Mouse (Mus musculus) layer of hippocampus, adult 2 months (tissue): ENCODE data around the gene Twnk. TPM values are rescaled to one million over a fixed set of nuclear protein-coding genes. Genes with fewer than 3 reads are reported as not detected.

Source experiments
- DNase-seq, 2 experiments: peaks; one replicate each; pipeline ENCODE4 v3.0.0; 2022; ENCODE audit warnings: low spot score in 2 of 2
- H3K27ac ChIP-seq: fragments of 200-600 bp; 2 replicates; pipeline ENCODE4 v1.8.1; 2022
- H3K4me3 ChIP-seq: fragments of 200-600 bp; 2 replicates; pipeline ENCODE4 v1.8.1; 2022; ENCODE audit warnings: mild to moderate bottlenecking
- CTCF ChIP-seq: fragments of 200-600 bp; conservative IDR thresholded peaks from 2 replicates; pipeline ENCODE4 v1.8.1; 2022; ENCODE audit warnings: antibody characterized with exemption, mild to moderate bottlenecking, moderate library complexity
- long read RNA-seq, 2 experiments: library from polyadenylated mRNA; stranded (forward); transcript quantifications; one replicate each; pipeline ENCODE4 v2.0.0; 2021; ENCODE audit warnings: borderline mapping rate in 2 of 2
- total RNA-seq, 2 experiments: library from RNA; stranded (reverse); gene quantifications; 2 replicates each; pipeline ENCODE4 v1.2.3; 2021

The Twnk gene
- 10 to 100 TPM; 14.7 to 15.3 TPM for total RNA-seq
- long read RNA-seq, experiment 1, transcript Twnk-201 (5 exons, 3,488 nt) = major isoform, 5 of 43 reads
- long read RNA-seq, experiment 1, partial matches to known transcripts = 3 of 43 reads
- long read RNA-seq, experiment 1, other reads (novel, unspliced or antisense) = 33 of 43 reads
- long read RNA-seq, experiment 2, transcript Twnk-201 (5 exons, 3,488 nt) = major isoform, 13 of 51 reads
- long read RNA-seq, experiment 2, partial matches to known transcripts = 35 of 51 reads
- long read RNA-seq, experiment 2, other reads (novel, unspliced or antisense) = 3 of 51 reads

DNA sequence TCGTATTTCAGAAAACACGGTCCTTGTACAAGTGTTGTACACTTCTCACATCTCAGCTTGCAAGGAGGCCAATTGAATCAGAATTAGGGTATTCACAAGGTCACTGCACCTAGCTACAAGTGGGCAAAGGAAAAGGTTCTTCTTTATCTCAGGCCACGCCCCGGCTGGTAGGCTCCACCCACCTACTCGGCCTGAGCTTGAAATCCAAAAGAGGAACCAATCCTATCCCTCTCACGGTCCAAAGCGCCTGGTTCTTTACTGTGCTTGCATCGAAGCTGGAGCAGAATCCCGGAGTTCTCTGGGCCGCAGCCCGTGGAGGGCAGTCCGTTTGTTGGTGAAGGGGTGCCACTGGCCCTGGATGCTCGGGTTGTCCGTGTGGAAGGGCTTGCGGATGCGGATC lies at the start of gene Twnk:
Gene Twnk, plus strand, starts transcription at position 220 of the 400 bp plus-strand sequence.
- peak in 1 of 2 experiments; percentile 40 for DNase-seq
- H3K4me3 ChIP-seq = peak within 1 kb of the TSS; percentile 97
- TF ChIP-seq CTCF = no peak
- peak within 1 kb of the TSS; percentile 77 for H3K27ac ChIP-seq

DNA sequence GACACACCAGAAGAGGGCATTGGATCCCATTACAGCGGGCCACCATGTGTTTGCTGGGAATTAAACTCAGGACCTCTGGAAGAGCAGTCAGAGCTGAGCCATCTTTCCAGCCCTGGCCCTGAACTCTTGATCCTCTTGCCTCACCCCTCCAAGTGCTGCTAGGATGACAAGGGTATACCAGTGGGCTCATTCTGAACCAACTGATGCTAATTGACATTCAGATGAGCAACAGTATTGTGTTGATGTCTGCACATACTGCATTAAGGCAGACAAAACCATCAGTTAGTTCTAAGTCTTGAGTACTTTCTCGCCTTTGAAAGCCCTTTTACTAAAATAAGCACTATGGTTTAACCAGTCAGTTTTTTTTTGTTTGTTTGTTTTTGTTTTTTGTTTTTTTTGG lies 45.8 kb upstream of the Twnk start:
- no peak overlapping the region for H3K4me3 ChIP-seq
- H3K27ac ChIP-seq = no peak overlapping the region
- no peak for TF ChIP-seq CTCF

DNA sequence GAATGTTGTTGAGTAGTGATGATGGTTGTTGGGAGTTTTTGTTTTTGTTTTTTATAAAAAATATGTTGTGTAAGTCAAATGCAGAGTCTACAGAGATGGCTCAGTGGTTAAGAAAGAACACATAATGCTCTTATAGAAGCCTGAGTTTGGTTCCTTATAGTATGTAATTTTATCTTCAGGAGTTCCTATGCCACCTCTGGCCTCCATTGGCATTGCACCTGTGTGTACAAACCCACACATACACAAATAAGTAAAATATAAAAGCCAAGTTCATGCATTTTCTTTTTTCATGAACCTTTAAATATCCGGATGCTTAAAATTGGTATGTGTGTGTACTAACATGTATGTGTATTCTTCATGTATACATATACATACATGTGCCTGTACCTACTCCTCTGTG lies 39.5 kb upstream of the Twnk start:
- Histone ChIP-seq H3K27ac (no peak overlapping the region), H3K4me3 (no peak overlapping the region)
- peak; percentile 56 for TF ChIP-seq CTCF
- no peak for DNase-seq

More for the DNA sequence above, 45.8 kb upstream of the Twnk start:
- DNase-seq = no peak

DNA sequence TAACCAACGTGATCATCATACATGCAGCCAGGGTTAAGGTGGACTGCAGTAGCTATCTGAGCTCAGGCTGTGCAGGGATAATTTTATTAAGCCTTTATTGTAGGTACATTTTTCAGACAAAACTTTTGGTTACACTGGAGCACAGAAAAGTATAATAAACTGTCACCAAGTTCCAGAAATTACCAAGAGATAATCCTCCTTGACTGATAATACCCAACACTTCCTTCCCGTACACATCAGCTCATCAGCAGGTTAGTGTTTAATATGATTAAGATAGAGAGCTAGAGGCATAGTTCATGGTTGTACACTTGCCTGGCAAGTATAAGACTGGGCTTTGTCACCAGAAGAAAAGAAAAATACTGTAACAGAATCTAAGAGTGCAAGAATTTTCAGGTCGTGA lies 37.1 kb upstream of the Twnk start:
- no peak overlapping the region for H3K27ac ChIP-seq
- TF ChIP-seq CTCF = no peak
- DNase-seq = no peak
- no peak overlapping the region for H3K4me3 ChIP-seq

DNA sequence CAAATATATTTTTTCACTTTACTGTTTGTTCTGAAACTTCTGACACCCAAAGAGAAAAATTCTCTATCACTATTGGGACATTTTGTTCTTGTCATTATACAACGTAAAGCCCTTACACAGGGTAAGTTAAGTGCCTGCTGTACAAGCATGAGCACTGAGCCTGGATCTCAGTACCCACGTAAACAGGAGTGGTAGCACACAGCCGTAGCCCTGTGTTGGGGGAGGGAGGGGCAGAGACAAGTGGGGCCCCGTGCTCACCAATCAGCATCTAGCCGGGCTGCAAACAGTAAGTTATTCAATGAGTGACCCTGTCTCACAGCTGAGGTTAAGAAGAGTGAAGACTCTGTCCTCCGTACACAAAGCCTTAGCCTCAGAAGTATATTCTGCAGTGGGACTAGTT lies 28.8 kb upstream of the Twnk start:
- H3K4me3 ChIP-seq = no peak overlapping the region
- no peak for TF ChIP-seq CTCF
- H3K27ac ChIP-seq = no peak overlapping the region
- no peak for DNase-seq

DNA sequence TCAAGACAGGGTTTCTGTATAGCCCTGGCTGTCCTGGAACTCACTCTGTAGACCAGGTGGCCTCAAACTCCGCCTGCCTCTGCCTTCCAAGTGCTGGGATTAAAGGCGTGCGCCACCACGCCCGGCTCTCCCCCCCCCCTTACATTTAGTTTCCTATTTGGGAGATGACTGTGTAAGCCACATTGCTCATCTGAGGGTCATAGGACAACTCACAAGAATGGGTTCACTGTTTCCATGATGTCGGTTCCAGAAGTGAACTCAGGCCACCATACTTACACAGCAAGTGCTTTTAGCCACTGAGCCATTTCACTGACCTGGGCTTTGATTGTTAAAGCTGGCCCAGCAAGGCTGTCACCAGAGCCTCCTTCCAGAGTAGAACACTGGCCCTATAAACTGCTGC lies 28.3 kb upstream of the Twnk start:
- no peak overlapping the region for H3K27ac ChIP-seq
- no peak overlapping the region for H3K4me3 ChIP-seq
- no peak for TF ChIP-seq CTCF
- no peak for DNase-seq

DNA sequence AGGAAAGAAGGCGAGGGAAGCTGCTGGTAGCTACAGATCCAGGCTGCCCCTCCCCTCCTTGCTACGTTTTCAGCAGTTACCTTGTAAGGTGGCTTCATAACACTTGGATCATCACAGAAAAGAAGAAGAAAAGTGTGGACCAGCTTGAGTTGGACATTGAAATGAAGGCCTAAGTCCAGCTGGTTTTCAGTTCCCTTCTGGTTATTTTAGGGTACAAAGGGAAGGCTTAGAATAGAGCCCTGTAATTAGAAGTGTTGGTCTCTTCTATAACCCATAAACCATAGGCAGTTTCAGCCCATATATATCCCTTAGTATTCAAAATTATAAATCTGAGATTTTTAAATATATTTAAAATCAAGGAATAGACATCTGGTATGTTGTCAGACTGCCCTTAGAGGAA lies 24.7 kb upstream of the Twnk start:
- H3K4me3 ChIP-seq = no peak overlapping the region
- no peak for TF ChIP-seq CTCF
- peak overlapping the region; percentile 46; the same call in 1 of the 2 replicates for H3K27ac ChIP-seq
- no peak for DNase-seq

DNA sequence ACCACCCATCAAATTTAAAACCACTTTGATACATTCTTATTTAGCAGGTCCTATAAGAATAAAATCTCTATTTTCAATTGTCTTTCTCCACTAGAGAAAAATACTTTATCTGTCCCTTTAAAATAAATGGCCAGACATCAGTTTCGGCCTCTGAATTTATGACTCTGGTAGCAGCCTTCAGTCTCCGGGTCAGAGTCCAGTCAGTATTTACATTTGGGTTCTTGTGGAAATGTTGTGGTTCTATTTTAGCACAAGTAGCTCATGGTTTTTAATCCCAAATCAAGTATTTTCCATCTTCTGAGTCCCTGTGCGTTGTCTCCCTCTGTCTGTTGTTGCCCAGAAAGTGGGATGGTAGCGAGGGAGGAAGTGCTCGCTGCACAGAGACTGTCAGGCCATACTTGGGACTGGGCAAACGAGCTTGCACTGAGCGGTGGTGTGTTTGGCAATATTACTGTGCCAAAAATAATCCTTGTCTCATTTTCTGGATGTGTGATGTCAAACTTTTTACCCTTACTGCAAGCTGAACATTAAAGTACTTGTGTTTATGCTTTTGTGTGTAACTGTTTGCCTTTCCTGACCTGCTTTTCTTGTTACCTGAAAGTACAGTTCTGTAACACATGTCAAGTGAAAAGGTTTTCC lies 22.9 kb upstream of the Twnk start:
- no peak for TF ChIP-seq CTCF
- no peak for DNase-seq

DNA sequence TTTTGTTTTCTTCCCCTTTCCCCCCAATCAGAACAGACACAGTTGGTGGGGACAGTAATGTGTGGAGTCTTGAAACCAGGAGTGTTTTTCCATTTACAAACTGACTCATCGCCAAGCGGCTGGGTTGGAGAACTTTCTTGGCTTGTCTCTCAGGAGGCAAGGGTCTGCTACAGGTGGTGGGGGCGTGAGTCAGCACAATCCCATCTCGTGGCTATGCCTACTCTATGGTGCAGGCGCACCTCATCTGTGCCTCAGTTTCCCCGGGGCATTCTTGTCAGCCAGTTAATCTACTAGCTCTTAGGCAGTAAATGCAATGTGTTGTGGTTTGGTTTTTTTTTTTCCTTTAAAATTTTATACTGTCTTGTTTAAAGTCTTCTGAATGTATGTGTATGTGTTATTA lies 22.1 kb upstream of the Twnk start:
- no peak for TF ChIP-seq CTCF
- no peak overlapping the region for H3K27ac ChIP-seq
- no peak for DNase-seq
- no peak overlapping the region for H3K4me3 ChIP-seq

More for the DNA sequence above, 22.9 kb upstream of the Twnk start:
- Histone ChIP-seq H3K4me3 (no peak overlapping the region), H3K27ac (peak overlapping the region; percentile 1; the same call in 1 of the 2 replicates)

DNA sequence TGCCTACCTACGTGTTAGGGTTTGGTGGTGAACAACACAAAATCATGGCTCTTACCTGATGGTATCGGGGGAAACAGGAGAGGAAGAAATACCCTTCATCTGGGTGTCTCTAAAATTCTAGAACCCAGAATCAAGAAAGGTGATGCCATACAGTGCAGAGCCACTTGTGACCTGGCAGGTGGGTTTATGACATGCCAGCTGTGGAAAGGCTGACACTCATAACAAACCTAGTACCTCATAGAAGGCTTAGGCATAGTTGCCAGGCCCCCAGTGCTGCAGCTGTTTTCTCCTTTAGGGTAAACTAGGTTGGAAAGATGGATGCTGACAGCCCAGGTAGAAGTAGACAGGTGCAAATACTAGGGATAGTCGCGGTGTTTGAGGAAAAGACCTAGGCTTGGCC lies 21.0 kb upstream of the Twnk start:
- TF ChIP-seq CTCF = no peak
- no peak overlapping the region for H3K4me3 ChIP-seq
- DNase-seq = no peak
- no peak overlapping the region for H3K27ac ChIP-seq

DNA sequence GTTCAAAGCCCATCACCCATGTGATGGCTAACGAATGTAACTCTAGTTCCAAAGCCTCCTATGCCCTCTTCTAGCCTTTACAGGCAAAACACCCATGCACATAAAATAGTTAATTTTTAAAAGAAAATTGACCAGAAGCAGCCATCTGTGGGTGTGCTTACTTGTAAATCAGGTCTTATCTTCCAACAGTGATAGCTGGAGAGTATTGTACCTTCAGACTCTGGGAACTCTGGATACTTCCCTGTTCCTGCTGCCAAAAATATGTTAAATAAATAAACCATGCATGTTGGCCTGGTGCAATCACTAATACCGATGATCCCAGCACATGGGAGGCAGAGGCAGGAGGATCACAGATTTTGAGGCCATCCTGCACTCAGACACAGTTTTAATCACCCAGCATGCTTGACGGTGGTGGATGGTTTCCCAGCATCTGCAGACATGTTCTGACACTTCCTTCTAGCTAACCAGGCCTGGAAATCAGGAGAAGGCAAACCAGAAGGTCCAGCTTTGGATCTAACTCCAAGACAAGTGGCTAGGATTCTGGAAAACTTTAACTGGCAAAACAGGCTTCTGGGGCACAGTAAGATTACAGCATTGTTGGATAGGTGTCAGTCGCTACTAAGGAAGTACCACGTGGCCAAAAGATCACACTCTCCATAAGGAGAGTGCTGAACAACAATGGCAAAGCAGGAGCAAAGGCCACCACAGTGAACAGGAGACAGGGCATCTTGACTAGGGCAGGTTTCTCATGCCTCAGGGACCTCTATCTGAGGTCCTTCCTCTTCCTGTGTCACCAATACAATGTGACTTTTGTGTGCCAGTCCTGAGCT lies 20.1 kb upstream of the Twnk start:
- no peak for DNase-seq
- no peak for TF ChIP-seq CTCF
- Histone ChIP-seq H3K27ac (no peak overlapping the region), H3K4me3 (no peak overlapping the region)

DNA sequence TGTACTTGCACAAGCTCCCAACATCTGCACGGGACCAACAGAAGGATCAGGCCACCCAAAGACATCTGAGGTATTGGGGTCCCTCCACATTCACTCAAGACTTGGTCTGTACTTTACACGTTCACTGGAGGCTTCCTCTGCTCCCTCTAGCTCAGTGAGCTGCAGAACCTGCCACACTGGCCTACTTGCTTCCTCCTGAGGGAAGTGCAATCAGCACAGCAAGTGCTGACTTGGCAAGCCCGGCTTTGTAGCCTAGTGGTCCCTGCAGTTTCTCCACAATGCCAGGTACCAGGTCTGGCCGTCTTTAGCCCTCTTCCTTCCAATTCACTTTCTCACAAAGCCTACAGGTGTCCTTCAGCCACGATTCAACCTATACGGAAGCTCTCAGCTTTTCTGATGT lies 18.5 kb upstream of the Twnk start:
- Histone ChIP-seq H3K4me3 (no peak overlapping the region), H3K27ac (0 out of 2 replicates have a peak overlapping the region, but pooled peaks have one; percentile 9)
- TF ChIP-seq CTCF = no peak
- DNase-seq = no peak

DNA sequence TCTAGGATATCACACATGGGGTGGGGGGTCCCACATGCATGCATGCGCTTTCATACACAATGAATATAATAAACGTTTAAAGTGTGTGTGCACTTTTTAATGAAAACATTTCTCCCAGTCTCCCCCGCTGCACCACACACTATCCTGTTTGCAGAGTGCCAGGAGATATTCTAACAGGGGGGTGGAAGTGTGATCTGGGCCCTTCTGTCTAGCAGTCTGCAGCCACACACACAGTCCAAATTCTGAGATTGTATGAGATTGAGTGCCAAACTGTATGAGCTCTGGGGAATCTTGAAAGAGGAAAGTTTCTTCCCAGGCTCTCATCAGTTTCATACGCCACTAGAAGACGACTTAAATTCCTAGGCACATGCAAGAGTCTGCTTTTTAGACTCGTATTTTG lies 17.6 kb upstream of the Twnk start:
- no peak overlapping the region for H3K27ac ChIP-seq
- DNase-seq = peak; percentile 67 to 76
- no peak overlapping the region for H3K4me3 ChIP-seq
- TF ChIP-seq CTCF = no peak
